In the genomic region with DNA sequence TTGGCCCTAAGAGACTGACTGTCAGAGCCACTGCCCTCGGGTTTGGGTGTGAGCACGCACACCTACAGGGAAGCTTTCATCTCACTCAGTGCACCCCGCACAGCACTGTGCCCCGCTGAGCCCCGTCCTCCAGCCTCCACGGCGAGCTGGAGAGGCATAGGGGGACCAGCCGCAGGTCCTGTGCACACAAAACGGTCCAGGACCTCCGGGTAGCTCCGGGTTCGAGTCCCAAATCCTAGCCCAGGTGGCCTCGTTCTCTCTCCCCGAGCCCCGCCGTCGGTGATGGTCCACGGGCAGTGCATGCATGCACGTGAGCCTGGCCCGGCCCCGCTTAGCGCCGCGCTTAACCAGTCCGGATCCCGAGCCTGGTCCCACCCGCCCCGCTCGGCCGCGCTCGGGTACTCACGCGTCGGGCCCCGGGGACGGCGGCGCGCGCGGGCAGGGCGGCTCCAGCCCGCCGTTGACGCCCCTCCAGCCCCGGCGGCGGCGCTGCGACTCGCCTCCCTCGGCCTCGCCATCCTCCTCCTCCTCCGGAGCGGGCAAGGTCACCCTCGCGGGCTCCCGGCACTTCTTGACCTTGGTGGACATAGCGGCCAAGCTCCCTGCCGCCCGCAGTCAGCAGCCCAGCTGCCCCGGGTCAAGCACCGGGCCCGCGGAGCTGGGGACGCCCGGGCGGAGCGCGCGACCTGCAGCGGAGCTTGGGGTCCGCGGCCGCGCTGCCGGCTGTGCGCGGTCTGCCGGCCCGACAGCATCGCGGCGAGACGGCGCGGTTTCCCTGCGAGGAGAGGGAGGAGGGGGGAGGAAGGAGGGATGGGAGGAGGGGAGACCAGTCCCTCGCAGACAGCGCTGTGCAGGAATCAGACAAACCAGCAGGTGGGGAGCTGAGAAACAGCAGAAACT, we compare ENCODE assay signal across 8 mouse cellular contexts. TPM values are rescaled to one million over a fixed set of nuclear protein-coding genes. Genes with fewer than 3 reads are reported as not detected.
DNase-seq lines count a peak whose midpoint lies in the region; ATAC-seq lines count a peak whose summit lies in the region.

Trpc3 (minus strand) TSS at position 776 of the 900 bp plus-strand sequence.

- WGBS in embryonic facial prominence, embryonic 13.5 days: under 1% methylated on average over 91 of the region's 91 CpGs
- WGBS in heart, embryonic 14.5 days: under 1% methylated on average over 81 of the region's 91 CpGs
- under 1% methylated on average over 90 of the region's 91 CpGs for WGBS in kidney, embryonic 16.5 days
- 1% methylated on average over 91 of the region's 91 CpGs for WGBS in liver, embryonic 15.5 days (ENCODE audit: insufficient replicate concordance)

- no peaks in the 10 kb centered on the region for H3K9me3 ChIP-seq in embryonic facial prominence, embryonic 13.5 days
- no peaks in the 10 kb centered on the region for H3K9me3 ChIP-seq in heart, embryonic 14.5 days (ENCODE audit: control insufficient read depth, low read length)
- no peaks in the 10 kb centered on the region for H3K9me3 ChIP-seq in kidney, embryonic 16.5 days (ENCODE audit: low read length)
- no peaks in the 10 kb centered on the region for H3K9me3 ChIP-seq in liver, embryonic 15.5 days (replicated peaks)

- peak; percentile 78 for ATAC-seq in embryonic facial prominence, embryonic 13.5 days (ENCODE audit: insufficient number of reproducible peaks, insufficient read depth, low FRiP score, low TSS enrichment, low read depth)
- peak; percentile 79 for ATAC-seq in heart, embryonic 14.5 days (ENCODE audit: insufficient number of reproducible peaks, insufficient read depth, low FRiP score, low read depth)
- ATAC-seq in kidney, embryonic 16.5 days (ENCODE audit: low FRiP score, low TSS enrichment): peak; percentile 91
- peak; percentile 34; the same call in 1 of the 2 replicates for ATAC-seq in liver, embryonic 15.5 days (ENCODE audit: insufficient read depth)

- peak; percentile 8 to 16 for DNase-seq in B cell, adult 2 months
- peak; percentile 38 for DNase-seq in adrenal gland, postnatal 25 days
- peak; percentile 18 for DNase-seq in ovary, postnatal 10 days (ENCODE audit: low spot score)
- no peak for DNase-seq in urinary bladder, postnatal 14 days (ENCODE audit: low spot score)

- no peaks in the 10 kb centered on the region for H3K36me3 ChIP-seq in embryonic facial prominence, embryonic 13.5 days
- no peaks in the 10 kb centered on the region for H3K36me3 ChIP-seq in heart, embryonic 14.5 days (ENCODE audit: control insufficient read depth, insufficient read depth, low read length)
- H3K36me3 ChIP-seq in kidney, embryonic 16.5 days (ENCODE audit: insufficient read depth, low read length): no peaks in the 10 kb centered on the region
- no peaks in the 10 kb centered on the region for H3K36me3 ChIP-seq in liver, embryonic 15.5 days (replicated peaks)

- H3K9ac ChIP-seq in embryonic facial prominence, embryonic 13.5 days: peak within 1 kb of the TSS; percentile 77
- H3K9ac ChIP-seq in heart, embryonic 14.5 days (ENCODE audit: low read length): peak within 1 kb of the TSS; percentile 74
- peak within 1 kb of the TSS; percentile 76 for H3K9ac ChIP-seq in kidney, embryonic 16.5 days (replicated peaks; ENCODE audit: low read length)
- H3K9ac ChIP-seq in liver, embryonic 15.5 days: no peak within 1 kb of the TSS

- no peak within 1 kb of the TSS for H3K27ac ChIP-seq in embryonic facial prominence, embryonic 13.5 days
- 0 out of 4 replicates have a peak within 1 kb of the TSS, but pooled peaks of 1 of the 2 experiments have one; percentile 50 for H3K27ac ChIP-seq in heart, embryonic 14.5 days (replicated peaks in 1 of 2; ENCODE audit: control insufficient read depth in 1 of 2, insufficient read depth in 1 of 2, low read depth in 2 of 2, low read length in 2 of 2)
- H3K27ac ChIP-seq in kidney, embryonic 16.5 days (ENCODE audit: low read length): peak within 1 kb of the TSS; percentile 20
- no peak within 1 kb of the TSS for H3K27ac ChIP-seq in liver, embryonic 15.5 days (replicated peaks)

- H3K27me3 ChIP-seq in embryonic facial prominence, embryonic 13.5 days: peaks cover 37% of the 10 kb centered on the region
- H3K27me3 ChIP-seq in heart, embryonic 14.5 days (ENCODE audit: control insufficient read depth, insufficient read depth, low read length): no peaks in the 10 kb centered on the region
- H3K27me3 ChIP-seq in kidney, embryonic 16.5 days (ENCODE audit: insufficient read depth, low read length): peaks cover 2% of the 10 kb centered on the region; the same call in 1 of the 2 replicates
- H3K27me3 ChIP-seq in liver, embryonic 15.5 days: peaks cover 46% of the 10 kb centered on the region

- peaks cover 5% of the 10 kb centered on the region; the same call in 1 of the 2 replicates for H3K4me1 ChIP-seq in embryonic facial prominence, embryonic 13.5 days
- peaks cover 6 to 9% of the 10 kb centered on the region in 2 experiments; a peak in 3 of 4 replicates for H3K4me1 ChIP-seq in heart, embryonic 14.5 days (ENCODE audit: control insufficient read depth in 2 of 2, insufficient read depth in 2 of 2, low read length in 2 of 2)
- H3K4me1 ChIP-seq in kidney, embryonic 16.5 days (ENCODE audit: insufficient read depth, low read length): peaks cover 12% of the 10 kb centered on the region
- H3K4me1 ChIP-seq in liver, embryonic 15.5 days (replicated peaks): 0 out of 2 replicates have a peak, but pooled peaks cover 5% of the 10 kb centered on the region

- H3K4me3 ChIP-seq in embryonic facial prominence, embryonic 13.5 days: peak within 1 kb of the TSS; percentile 69
- peak within 1 kb of the TSS; percentile 56 to 83 for H3K4me3 ChIP-seq in heart, embryonic 14.5 days (ENCODE audit: control insufficient read depth in 1 of 2, insufficient read depth in 1 of 2, low read depth in 1 of 2, low read length in 2 of 2)
- peak within 1 kb of the TSS; percentile 72 for H3K4me3 ChIP-seq in kidney, embryonic 16.5 days (ENCODE audit: low read length)
- peak within 1 kb of the TSS; percentile 52 for H3K4me3 ChIP-seq in liver, embryonic 15.5 days (replicated peaks)

- peak within 1 kb of the TSS; percentile 88 for H3K4me2 ChIP-seq in embryonic facial prominence, embryonic 13.5 days
- peak within 1 kb of the TSS; percentile 89 for H3K4me2 ChIP-seq in heart, embryonic 14.5 days (ENCODE audit: low read length)
- peak within 1 kb of the TSS; percentile 92 for H3K4me2 ChIP-seq in kidney, embryonic 16.5 days (replicated peaks; ENCODE audit: low read depth, low read length)
- peak within 1 kb of the TSS; percentile 65 for H3K4me2 ChIP-seq in liver, embryonic 15.5 days

RNA-seq across cellular contexts. Expression of gene Trpc3, which starts in this region (rescaled TPM):
- 2.0 and 4.7 TPM in 2 replicates for total RNA-seq in adrenal gland, postnatal 25 days (2021)
- polyA plus RNA-seq in embryonic facial prominence, embryonic 13.5 days (2015; fragmentation: Nextera tagmentation; extraction: Ambion mirVana): 3.6 and 6.5 TPM in 2 replicates
- polyA plus RNA-seq in heart, embryonic 14.5 days (2014; fragmentation: Nextera tagmentation; extraction: Ambion mirVana): 6.1 and 6.4 TPM in 2 replicates
- polyA plus RNA-seq in kidney, embryonic 16.5 days (2015; fragmentation: Nextera tagmentation; extraction: Ambion mirVana): 4.8 and 6.8 TPM in 2 replicates
- polyA plus RNA-seq in liver, embryonic 15.5 days (2015; fragmentation: Nextera tagmentation; extraction: Ambion mirVana): 0.26 and 0.55 TPM in 2 replicates

Comparison
In these comparisons a context has a peak if more than half of its experiments do, and no peak if none do; other contexts are left out.
1. Peak in ATAC-seq, H3K4me3 ChIP-seq and H3K4me2 ChIP-seq in liver, embryonic 15.5 days; RNA of the gene not detected or under 1 TPM.
2. ATAC-seq: peak in every context shown above with its lines; median percentile 91 in kidney, embryonic 16.5 days; 79 in heart, embryonic 14.5 days; 78 in embryonic facial prominence, embryonic 13.5 days; 34 in liver, embryonic 15.5 days.